Mouse (Mus musculus) B cell, adult 2 months (primary cell): Measurements from ENCODE around the gene Grk4.

ENCODE experiments used
- DNase-seq, 2 experiments: peaks; one replicate each; pipeline ENCODE4 v3.0.0; 2022

Gene Grk4

GRCm38 (mm10) chr5:34659686-34660590 lies at the start of gene Grk4, which contains the start of gene Nop14:
TSS of gene Grk4 (plus strand) at chr5:34660379.
TSS of gene Nop14 (minus strand) at chr5:34660148.
- DNase-seq, result peak; percentile 97

- DNase-seq, result no peak
These were observed 27.2 kb upstream of the Grk4 start for GRCm38 (mm10) chr5:34632996-34633395.

GRCm38 (mm10) chr5:34633641-34634040 lies 26.5 kb upstream of the Grk4 start:
- no peak for DNase-seq

- peak; percentile 43 for DNase-seq
These were observed 25.3 kb upstream of the Grk4 start for GRCm38 (mm10) chr5:34634746-34635400.

- peak in 1 of 2 experiments; percentile 7 for DNase-seq
These were observed 24.4 kb upstream of the Grk4 start for GRCm38 (mm10) chr5:34635665-34636192.

- DNase-seq, result peak; percentile 69 to 71
These were observed 23.5 kb upstream of the Grk4 start, which contains the start of gene Mfsd10 for GRCm38 (mm10) chr5:34636481-34637287. TSS of gene Mfsd10 (minus strand) at chr5:34637212.

GRCm38 (mm10) chr5:34637591-34638156 lies 22.5 kb upstream of the Grk4 start:
- no peak for DNase-seq

- DNase-seq, result no peak
These were observed 18.2 kb upstream of the Grk4 start for GRCm38 (mm10) chr5:34641991-34642390.

GRCm38 (mm10) chr5:34642932-34643331 lies 17.2 kb upstream of the Grk4 start:
- DNase-seq, result peak; percentile 57 to 63

GRCm38 (mm10) chr5:34647581-34647980 lies 12.6 kb upstream of the Grk4 start:
- peak; percentile 89 to 90 for DNase-seq

GRCm38 (mm10) chr5:34652961-34653360 lies 7.2 kb upstream of the Grk4 start:
- no peak for DNase-seq

- DNase-seq, result no peak
These were observed 5.3 kb upstream of the Grk4 start for GRCm38 (mm10) chr5:34654881-34655280.

GRCm38 (mm10) chr5:34657556-34657955 lies 2.6 kb upstream of the Grk4 start:
- DNase-seq, result no peak

- DNase-seq, result no peak
These were observed 482 bp downstream of the Grk4 start for GRCm38 (mm10) chr5:34660591-34661130.

- no peak for DNase-seq
These were observed 1.7 kb downstream of the Grk4 start for GRCm38 (mm10) chr5:34661909-34662308.

- no peak for DNase-seq
These were observed 3.1 kb downstream of the Grk4 start for GRCm38 (mm10) chr5:34663231-34663630.

- no peak for DNase-seq
These were observed 9.3 kb downstream of the Grk4 start for GRCm38 (mm10) chr5:34669493-34669892.

GRCm38 (mm10) chr5:34670280-34670679 lies 10.1 kb downstream of the Grk4 start:
- no peak for DNase-seq

- no peak for DNase-seq
These were observed 29.7 kb downstream of the Grk4 start for GRCm38 (mm10) chr5:34689868-34690267.

- no peak for DNase-seq
These were observed 32.6 kb downstream of the Grk4 start for GRCm38 (mm10) chr5:34692782-34693181.

GRCm38 (mm10) chr5:34695521-34695920 lies 35.3 kb downstream of the Grk4 start:
- no peak for DNase-seq

- DNase-seq, result no peak
These were observed 48.3 kb downstream of the Grk4 start for GRCm38 (mm10) chr5:34708436-34708835.
